ENCODE assay signal across 8 mouse cellular contexts in genomic region chr1:93804818-93805217, GRCm38 (mm10). TPM values are rescaled to one million over a fixed set of nuclear protein-coding genes. Genes with fewer than 3 reads are reported as not detected.
DNase-seq lines count a peak whose midpoint lies in the region; ATAC-seq and TF ChIP-seq lines count a peak whose summit lies in the region.

No protein-coding gene starts in this region.

- peaks cover 20% of the 10 kb centered on the region for H3K36me3 ChIP-seq in heart, embryonic 11.5 days (ENCODE audit: control insufficient read depth, insufficient read depth, low read length)
- peaks cover 20% of the 10 kb centered on the region for H3K36me3 ChIP-seq in ES-E14 (ENCODE audit: control insufficient read depth, insufficient read depth, low read length, poor library complexity, severe bottlenecking)
- peaks cover 33% of the 10 kb centered on the region for H3K36me3 ChIP-seq in hindbrain, embryonic 12.5 days
- H3K36me3 ChIP-seq in midbrain, embryonic 10.5 days, result peaks cover 52% of the 10 kb centered on the region

- intact Hi-C loops in heart, postnatal 36 days (cut with DNase I), result loop anchor here (2.0 to 10.0 kb wide), 3 partner anchors 18 to 290 kb away; partner anchors contain the start of gene Farp2

- peak overlapping the region; percentile 97 for H3K27ac ChIP-seq in heart, embryonic 11.5 days (ENCODE audit: low read depth, low read length)
- no peak overlapping the region for H3K27ac ChIP-seq in ES-E14 (ENCODE audit: insufficient read depth, low read depth, low read length, poor library complexity, severe bottlenecking)
- no peak overlapping the region for H3K27ac ChIP-seq in hindbrain, embryonic 12.5 days
- H3K27ac ChIP-seq in midbrain, embryonic 10.5 days (replicated peaks), result peak overlapping the region; percentile 98; the same call in 1 of the 2 replicates

- peak overlapping the region; percentile 81 for H3K4me2 ChIP-seq in heart, embryonic 11.5 days
- H3K4me2 ChIP-seq in hindbrain, embryonic 12.5 days (replicated peaks), result peak overlapping the region; percentile 78

- H3K9me3 ChIP-seq in heart, embryonic 11.5 days (replicated peaks; ENCODE audit: control insufficient read depth, low read length), result no peaks in the 10 kb centered on the region
- H3K9me3 ChIP-seq in ES-E14 (ENCODE audit: control insufficient read depth, insufficient read depth, low read depth, low read length), result no peaks in the 10 kb centered on the region
- no peaks in the 10 kb centered on the region for H3K9me3 ChIP-seq in hindbrain, embryonic 12.5 days (replicated peaks)
- H3K9me3 ChIP-seq in midbrain, embryonic 10.5 days (replicated peaks), result no peaks in the 10 kb centered on the region

- peak overlapping the region; percentile 91 for H3K9ac ChIP-seq in heart, embryonic 11.5 days (ENCODE audit: low read depth, low read length)
- H3K9ac ChIP-seq in ES-E14 (ENCODE audit: insufficient read depth, low read depth, low read length, poor library complexity, severe bottlenecking), result peak overlapping the region; percentile 58; the same call in 1 of the 2 replicates
- H3K9ac ChIP-seq in hindbrain, embryonic 12.5 days, result peak overlapping the region; percentile 84

- ATAC-seq in heart, embryonic 11.5 days (replicated peaks; ENCODE audit: insufficient number of reproducible peaks, low FRiP score, low TSS enrichment), result no peak
- no peak for ATAC-seq in hindbrain, embryonic 12.5 days (ENCODE audit: low FRiP score)

- H3K4me3 ChIP-seq in heart, embryonic 11.5 days (ENCODE audit: low read depth, low read length), result peak overlapping the region; percentile 75
- peak overlapping the region; percentile 76 to 83; a peak in 3 of 4 replicates for H3K4me3 ChIP-seq in ES-E14 (ENCODE audit: insufficient read depth in 1 of 2, low read depth in 1 of 2, low read length in 2 of 2, poor library complexity in 1 of 2, severe bottlenecking in 1 of 2)
- peak overlapping the region; percentile 88 for H3K4me3 ChIP-seq in hindbrain, embryonic 12.5 days
- peak overlapping the region; percentile 86 for H3K4me3 ChIP-seq in midbrain, embryonic 10.5 days

- no peaks in the 10 kb centered on the region for H3K27me3 ChIP-seq in heart, embryonic 11.5 days (ENCODE audit: control insufficient read depth, insufficient read depth, low read length)
- no peaks in the 10 kb centered on the region for H3K27me3 ChIP-seq in hindbrain, embryonic 12.5 days
- no peaks in the 10 kb centered on the region for H3K27me3 ChIP-seq in midbrain, embryonic 10.5 days (ENCODE audit: low read depth, poor library complexity, severe bottlenecking)

- DNase-seq in heart, postnatal 36 days, result no peak
- no peak for DNase-seq in ES-E14 (ENCODE audit: low read depth, low spot score)
- DNase-seq in midbrain, embryonic 10.5 days (ENCODE audit: low spot score), result no peak
- DNase-seq in urinary bladder, adult 18-20 months (ENCODE audit: low spot score in 2 of 2), result no peak
- no peak for DNase-seq in layer of hippocampus, postnatal 36 days
- no peak for DNase-seq in cerebellum, postnatal 4 days (ENCODE audit: low spot score in 2 of 2)

- peaks cover 18% of the 10 kb centered on the region for H3K4me1 ChIP-seq in heart, embryonic 11.5 days (ENCODE audit: control insufficient read depth, insufficient read depth, low read length)
- peaks cover 3 to 6% of the 10 kb centered on the region in 2 experiments; a peak in 2 of 4 replicates for H3K4me1 ChIP-seq in ES-E14 (ENCODE audit: control insufficient read depth in 2 of 2, insufficient read depth in 2 of 2, low read length in 2 of 2, poor library complexity in 1 of 2)
- H3K4me1 ChIP-seq in hindbrain, embryonic 12.5 days, result peaks cover 29% of the 10 kb centered on the region
- peaks cover 41% of the 10 kb centered on the region for H3K4me1 ChIP-seq in midbrain, embryonic 10.5 days

- in situ Hi-C loops in ES-E14 (cut with MboI; ENCODE audit: low sequenced_read_pairs in 2 of 2, unreplicated experiment in 2 of 2), result no loop called here

- WGBS in heart, embryonic 11.5 days (ENCODE audit: insufficient replicate concordance), result 60% methylated on average over 4 of the region's 4 CpGs
- WGBS in hindbrain, embryonic 12.5 days, result 89% methylated on average over 4 of the region's 4 CpGs
- WGBS in midbrain, embryonic 10.5 days, result 82% methylated on average over 4 of the region's 4 CpGs

TF ChIP-seq in ES-E14, 5 proteins besides CTCF, POLR2A, EP300 and RAD21:
- TF ChIP-seq ZNF384 (IDR thresholded peaks at IDR 0.05; ENCODE audit: low read depth, low read length), result no peak
- no peak for TF ChIP-seq MAFK (IDR thresholded peaks at IDR 0.05; ENCODE audit: insufficient read depth, low read depth, low read length)
- TF ChIP-seq HCFC1 (IDR thresholded peaks at IDR 0.05; ENCODE audit: borderline replicate concordance, insufficient read depth, low read length), result no peak
- TF ChIP-seq ZC3H11A (IDR thresholded peaks at IDR 0.05; ENCODE audit: borderline replicate concordance, low read depth, low read length), result no peak
- TF ChIP-seq CHD2 (IDR thresholded peaks at IDR 0.05; ENCODE audit: low read depth, low read length), result no peak

RNA-seq across cellular contexts. Expression of gene Ing5, which starts 1.1 kb away (rescaled TPM):
- polyA plus RNA-seq in heart, embryonic 11.5 days (2014; fragmentation: Nextera tagmentation; extraction: Ambion mirVana), result 14.4 and 15.5 TPM in 2 replicates
- 10 to 100 TPM; 10.3 to 15.8 TPM for total RNA-seq in heart, postnatal 36 days (2021)
- total RNA-seq in ES-E14 (2012; rRNA removed), result 23.2 and 26.5 TPM in 2 replicates
- polyA plus RNA-seq in hindbrain, embryonic 12.5 days (2016; fragmentation: Nextera tagmentation; extraction: Ambion mirVana), result 15.0 and 15.8 TPM in 2 replicates
- 24.3 and 25.7 TPM in 2 replicates for polyA plus RNA-seq in midbrain, embryonic 10.5 days (2016; fragmentation: Nextera tagmentation; extraction: Ambion mirVana)
- total RNA-seq in layer of hippocampus, postnatal 36 days (2021), result 10 to 100 TPM; 12.9 to 13.8 TPM

RNA-seq across cellular contexts. Expression of gene Dtymk, which starts 3.1 kb away (rescaled TPM):
- polyA plus RNA-seq in heart, embryonic 11.5 days (2014; fragmentation: Nextera tagmentation; extraction: Ambion mirVana), result 201 and 206 TPM in 2 replicates
- total RNA-seq in heart, postnatal 36 days (2021), result 10 to 100 TPM; 20.9 to 22.0 TPM
- 304 and 331 TPM in 2 replicates for total RNA-seq in ES-E14 (2012; rRNA removed)
- polyA plus RNA-seq in hindbrain, embryonic 12.5 days (2016; fragmentation: Nextera tagmentation; extraction: Ambion mirVana), result 193 and 194 TPM in 2 replicates
- polyA plus RNA-seq in midbrain, embryonic 10.5 days (2016; fragmentation: Nextera tagmentation; extraction: Ambion mirVana), result 271 and 294 TPM in 2 replicates
- total RNA-seq in layer of hippocampus, postnatal 36 days (2021), result 10 to 100 TPM; 57.5 to 65.4 TPM

RNA-seq across cellular contexts. Expression of gene D2hgdh, which starts 19.9 kb away (rescaled TPM):
- polyA plus RNA-seq in heart, embryonic 11.5 days (2014; fragmentation: Nextera tagmentation; extraction: Ambion mirVana), result 12.0 and 12.9 TPM in 2 replicates
- total RNA-seq in heart, postnatal 36 days (2021), result 10 to 100 TPM; 32.9 to 46.5 TPM
- total RNA-seq in ES-E14 (2012; rRNA removed), result 10.9 and 11.0 TPM in 2 replicates
- polyA plus RNA-seq in hindbrain, embryonic 12.5 days (2016; fragmentation: Nextera tagmentation; extraction: Ambion mirVana), result 16.8 and 17.0 TPM in 2 replicates
- polyA plus RNA-seq in midbrain, embryonic 10.5 days (2016; fragmentation: Nextera tagmentation; extraction: Ambion mirVana), result 14.8 and 18.9 TPM in 2 replicates
- 10 to 100 TPM; 16.1 to 18.5 TPM for total RNA-seq in layer of hippocampus, postnatal 36 days (2021)

RNA-seq across cellular contexts. Expression of gene Thap4, which starts 50.2 kb away (rescaled TPM):
- 49.5 and 53.3 TPM in 2 replicates for polyA plus RNA-seq in heart, embryonic 11.5 days (2014; fragmentation: Nextera tagmentation; extraction: Ambion mirVana)
- 10 to 100 TPM; 77.9 to 88.1 TPM for total RNA-seq in heart, postnatal 36 days (2021)
- total RNA-seq in ES-E14 (2012; rRNA removed), result 46.2 and 53.9 TPM in 2 replicates
- 39.5 and 39.9 TPM in 2 replicates for polyA plus RNA-seq in hindbrain, embryonic 12.5 days (2016; fragmentation: Nextera tagmentation; extraction: Ambion mirVana)
- polyA plus RNA-seq in midbrain, embryonic 10.5 days (2016; fragmentation: Nextera tagmentation; extraction: Ambion mirVana), result 47.8 and 49.6 TPM in 2 replicates
- 10 to 100 TPM; 34.2 to 34.3 TPM for total RNA-seq in layer of hippocampus, postnatal 36 days (2021)

RNA-seq across cellular contexts. Expression of gene Atg4b, which starts 53.5 kb away (rescaled TPM):
- 70.6 and 70.9 TPM in 2 replicates for polyA plus RNA-seq in heart, embryonic 11.5 days (2014; fragmentation: Nextera tagmentation; extraction: Ambion mirVana)
- 10 to 100 TPM; 38.4 to 39.6 TPM for total RNA-seq in heart, postnatal 36 days (2021)
- total RNA-seq in ES-E14 (2012; rRNA removed), result 30.8 and 32.7 TPM in 2 replicates
- polyA plus RNA-seq in hindbrain, embryonic 12.5 days (2016; fragmentation: Nextera tagmentation; extraction: Ambion mirVana), result 106 and 110 TPM in 2 replicates
- polyA plus RNA-seq in midbrain, embryonic 10.5 days (2016; fragmentation: Nextera tagmentation; extraction: Ambion mirVana), result 85.6 and 92.4 TPM in 2 replicates
- total RNA-seq in layer of hippocampus, postnatal 36 days (2021), result 10 to 100 TPM; 79.8 to 84.8 TPM

Comparison
In these comparisons a context has a peak if more than half of its experiments do, and no peak if none do; other contexts are left out.
1. H3K27ac ChIP-seq: peak in heart, embryonic 11.5 days (single experiment) and midbrain, embryonic 10.5 days (single experiment); none in ES-E14 (single experiment) and hindbrain, embryonic 12.5 days (single experiment).
2. Peak in every context shown above with its lines, with median percentiles within 50 percentile points of each other: H3K4me3 ChIP-seq and H3K9ac ChIP-seq.